Mouse (Mus musculus) liver, postnatal 0 days (tissue): Measurements from ENCODE around the gene Sp7. TPM values are rescaled to one million over a fixed set of nuclear protein-coding genes. Genes with fewer than 3 reads are reported as not detected.

Experiments used
- ATAC-seq: fragments of 200-750 bp; cut with Nextera tagmentation; 2 replicates; pipeline ENCODE4 v1.8.0; 2017; ENCODE audit warnings: mild to moderate bottlenecking, moderate library complexity
- DNase-seq: peaks from one replicate; pipeline ENCODE4 v3.0.0-alpha.2; 2016
- H3K27ac ChIP-seq: fragments of 300-500 bp; sonication (generic); 2 replicates; pipeline ENCODE4 v1.5.1; 2014; ENCODE audit warnings: antibody characterized with exemption, moderate library complexity, mild to moderate bottlenecking, low read depth
- H3K27me3 ChIP-seq: fragments of 300-500 bp; sonication (generic); 2 replicates; pipeline ENCODE4 v1.6.1; 2014; ENCODE audit warnings: low read length, control low read depth, mixed read lengths; ENCODE audit not compliant: insufficient read depth
- H3K36me3 ChIP-seq: fragments of 300-500 bp; sonication (generic); replicated peaks from 2 replicates; pipeline ENCODE4 v1.6.1; 2014; ENCODE audit warnings: mild to moderate bottlenecking, control low read depth, low read length, moderate library complexity, mixed read lengths; ENCODE audit not compliant: insufficient read depth
- H3K4me1 ChIP-seq: fragments of 300-500 bp; sonication (generic); 2 replicates; pipeline ENCODE4 v1.6.1; 2014; ENCODE audit warnings: antibody characterized with exemption, mild to moderate bottlenecking, control low read depth; ENCODE audit not compliant: insufficient read depth
- H3K4me2 ChIP-seq: fragments of 300-500 bp; sonication (generic); 2 replicates; pipeline ENCODE4 v1.6.1; 2014; ENCODE audit warnings: low read depth, mild to moderate bottlenecking, low read length, moderate library complexity, mixed read lengths
- H3K4me3 ChIP-seq: fragments of 300-500 bp; sonication (generic); 2 replicates; pipeline ENCODE4 v1.5.1; 2014; ENCODE audit warnings: low read depth, low read length
- H3K9ac ChIP-seq: fragments of 300-500 bp; sonication (generic); replicated peaks from 2 replicates; pipeline ENCODE4 v1.6.1; 2014; ENCODE audit warnings: mild to moderate bottlenecking, moderate library complexity
- H3K9me3 ChIP-seq: fragments of 300-500 bp; sonication (generic); 2 replicates; pipeline ENCODE4 v1.6.1; 2016; ENCODE audit warnings: mild to moderate bottlenecking, control low read depth, low read length, mixed read lengths
- CTCF ChIP-seq: sonication (generic); IDR thresholded peaks from 2 replicates; pipeline ENCODE4 v1.5.1; 2016; ENCODE audit warnings: antibody characterized with exemption, low read depth
- EP300 ChIP-seq: IDR thresholded peaks from 2 replicates; pipeline ENCODE4 v1.6.1; 2016; ENCODE audit warnings: antibody characterized with exemption, low read depth, mild to moderate bottlenecking
- WGBS: fragments of 180-500 bp; shearing (Covaris S2); extraction: QIAGEN DNeasy Blood & Tissue Kit; methylation state at CpG from one replicate; pipeline ENCODE4 v1.1.7; 2014; ENCODE audit not compliant: insufficient replicate concordance; 5-methylcytosine and 5-hydroxymethylcytosine counted together
- polyA plus RNA-seq: library from polyadenylated mRNA; unstranded; fragments of >200 nt; fragmentation: Nextera tagmentation; extraction: Ambion mirVana; gene quantifications from 2 replicates; pipeline ENCODE4 v1.2.1, GENCODE M21; 2015

Sp7 gene
- polyA plus RNA-seq, 1 experiment from 2014 or later, result not detected

- Histone ChIP-seq H3K27ac (no peak overlapping the region), H3K9ac (no peak overlapping the region), H3K36me3 (no peaks in the 10 kb centered on the region), H3K9me3 (no peaks in the 10 kb centered on the region), H3K27me3 (peaks cover 29% of the 10 kb centered on the region), H3K4me1 (peaks cover 23% of the 10 kb centered on the region), H3K4me2 (no peak overlapping the region), H3K4me3 (no peak overlapping the region)
- TF ChIP-seq CTCF (peak; percentile 39), EP300 (no peak)
- DNase-seq (no peak), ATAC-seq (no peak)
- WGBS, result 62% methylated on average over 2 of the region's 2 CpGs
Measured at GRCm38 (mm10) chr15:102352177-102352576, 14.8 kb downstream of the Sp7 start.

- no peaks in the 10 kb centered on the region for H3K9me3 ChIP-seq
- ATAC-seq, result peak; percentile 63
- no peak for DNase-seq
- H3K4me1 ChIP-seq, result peaks cover 21% of the 10 kb centered on the region
- peak overlapping the region; percentile 74 for H3K4me2 ChIP-seq
- H3K9ac ChIP-seq, result peak overlapping the region; percentile 79
- H3K4me3 ChIP-seq, result peak overlapping the region; percentile 83
- WGBS, result 6% methylated on average over 11 of the region's 11 CpGs
- TF ChIP-seq CTCF, result no peak
- no peak for TF ChIP-seq EP300
- peak overlapping the region; percentile 77 for H3K27ac ChIP-seq
- peaks cover 16% of the 10 kb centered on the region for H3K27me3 ChIP-seq
- peaks cover 11% of the 10 kb centered on the region for H3K36me3 ChIP-seq
Measured at GRCm38 (mm10) chr15:102350942-102351291, 16.1 kb downstream of the Sp7 start.

- Histone ChIP-seq H3K9ac (peak within 1 kb of the TSS; percentile 79), H3K4me2 (peak within 1 kb of the TSS; percentile 83), H3K27ac (peak within 1 kb of the TSS; percentile 77), H3K4me3 (peak within 1 kb of the TSS; percentile 83), H3K36me3 (peaks cover 17% of the 10 kb centered on the region), H3K4me1 (peaks cover 15% of the 10 kb centered on the region), H3K27me3 (peaks cover 10% of the 10 kb centered on the region), H3K9me3 (no peaks in the 10 kb centered on the region)
- ATAC-seq, result peak; percentile 95
- under 1% methylated on average over 56 of the region's 56 CpGs for WGBS
- TF ChIP-seq EP300 (peak; percentile 63; the same call in 1 of the 2 replicates), CTCF (peak; percentile 96)
- peak; percentile 97 for DNase-seq
Measured at GRCm38 (mm10) chr15:102350138-102350941, 16.6 kb downstream of the Sp7 start, which contains the start of gene Aaas. Gene Aaas (minus strand): TSS chr15:102350771.

- Histone ChIP-seq H3K9ac (no peak overlapping the region), H3K4me1 (peaks cover 9% of the 10 kb centered on the region), H3K27me3 (no peaks in the 10 kb centered on the region), H3K4me3 (no peak overlapping the region), H3K9me3 (no peaks in the 10 kb centered on the region), H3K27ac (no peak overlapping the region), H3K36me3 (peaks cover 19% of the 10 kb centered on the region), H3K4me2 (no peak overlapping the region)
- WGBS, result 89% methylated on average over 4 of the region's 4 CpGs
- DNase-seq, result no peak
- TF ChIP-seq EP300 (no peak), CTCF (no peak)
- no peak for ATAC-seq
Measured at GRCm38 (mm10) chr15:102346444-102346843, 20.5 kb downstream of the Sp7 start.

- H3K4me3 ChIP-seq, result no peak overlapping the region
- ATAC-seq, result no peak
- peaks cover 27% of the 10 kb centered on the region for H3K36me3 ChIP-seq
- DNase-seq, result no peak
- H3K27me3 ChIP-seq, result no peaks in the 10 kb centered on the region
- H3K4me2 ChIP-seq, result no peak overlapping the region
- no peaks in the 10 kb centered on the region for H3K9me3 ChIP-seq
- no peaks in the 10 kb centered on the region for H3K4me1 ChIP-seq
- WGBS, result 91% methylated on average over 3 of the region's 3 CpGs
- no peak for TF ChIP-seq CTCF
- no peak for TF ChIP-seq EP300
- H3K27ac ChIP-seq, result no peak overlapping the region
- no peak overlapping the region for H3K9ac ChIP-seq
Measured at GRCm38 (mm10) chr15:102344490-102344889, 22.5 kb downstream of the Sp7 start.

GRCm38 (mm10) chr15:102341580-102341979 is 25.4 kb downstream of the Sp7 start:
- DNase-seq (peak; percentile 63), ATAC-seq (no peak)
- no peaks in the 10 kb centered on the region for H3K27me3 ChIP-seq
- H3K36me3 ChIP-seq, result peaks cover 45% of the 10 kb centered on the region
- no peak overlapping the region for H3K27ac ChIP-seq
- no peaks in the 10 kb centered on the region for H3K4me1 ChIP-seq
- TF ChIP-seq CTCF (peak; percentile 78), EP300 (no peak)
- no peak overlapping the region for H3K4me2 ChIP-seq
- 6% methylated on average over 1 of the region's 1 CpGs for WGBS
- H3K4me3 ChIP-seq, result no peak overlapping the region
- H3K9me3 ChIP-seq, result no peaks in the 10 kb centered on the region
- H3K9ac ChIP-seq, result no peak overlapping the region
